Mouse (Mus musculus) kidney, postnatal 10 days (tissue): ENCODE data around the gene Lyz2.
"Not testable (repeated sequence)": the region's sequence is repeated elsewhere in the genome, so short reads cannot be mapped to it uniquely, and the experiment has no call there.

ENCODE experiments used
- DNase-seq: peaks from one replicate; pipeline ENCODE4 v3.0.0; 2021; ENCODE audit warnings: mixed read lengths

Lyz2 gene

DNA sequence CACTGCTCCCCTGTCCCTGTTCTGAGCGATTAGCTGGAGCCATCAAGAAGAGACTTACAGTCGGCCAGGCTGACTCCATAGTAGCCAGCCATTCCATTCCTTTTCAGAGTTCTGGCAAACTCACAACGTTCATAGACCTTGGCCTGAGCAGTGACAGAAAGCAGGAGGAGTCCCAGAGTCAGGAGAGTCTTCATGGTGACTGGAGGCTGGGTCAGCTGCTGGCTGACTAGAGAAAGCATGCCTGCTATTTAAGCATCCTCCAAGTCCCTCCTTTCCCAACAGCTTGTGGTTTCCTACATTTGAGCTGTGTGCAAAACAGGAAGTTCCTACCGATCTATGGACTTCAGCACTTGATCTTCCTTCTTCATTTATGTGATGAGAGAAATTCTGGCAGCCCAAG is at the start of gene Lyz2:
Gene Lyz2, minus strand, starts transcription at position 273 of the 400 bp plus-strand sequence.
- DNase-seq: peak; percentile 40

DNA sequence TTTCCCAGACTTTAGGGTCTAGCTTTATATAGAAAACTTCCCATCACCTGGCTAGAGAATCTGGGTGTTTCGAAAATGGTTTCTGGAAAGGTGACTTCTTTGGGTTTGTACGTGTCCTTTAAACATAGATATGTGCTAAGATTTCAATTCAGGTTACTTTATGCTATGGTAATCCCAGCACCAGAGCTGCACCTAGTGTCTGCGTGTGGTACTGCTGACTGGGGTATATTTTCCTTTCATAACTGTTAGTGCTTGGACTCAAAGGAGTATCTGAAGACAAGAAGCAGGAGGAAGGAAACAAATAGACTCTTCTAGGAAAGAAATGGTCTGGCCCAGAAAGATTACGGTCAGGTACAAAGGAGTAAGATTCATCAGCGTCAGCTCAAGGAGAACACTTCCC is 48.4 kb upstream of the Lyz2 start:
- peak; percentile 48 for DNase-seq

DNA sequence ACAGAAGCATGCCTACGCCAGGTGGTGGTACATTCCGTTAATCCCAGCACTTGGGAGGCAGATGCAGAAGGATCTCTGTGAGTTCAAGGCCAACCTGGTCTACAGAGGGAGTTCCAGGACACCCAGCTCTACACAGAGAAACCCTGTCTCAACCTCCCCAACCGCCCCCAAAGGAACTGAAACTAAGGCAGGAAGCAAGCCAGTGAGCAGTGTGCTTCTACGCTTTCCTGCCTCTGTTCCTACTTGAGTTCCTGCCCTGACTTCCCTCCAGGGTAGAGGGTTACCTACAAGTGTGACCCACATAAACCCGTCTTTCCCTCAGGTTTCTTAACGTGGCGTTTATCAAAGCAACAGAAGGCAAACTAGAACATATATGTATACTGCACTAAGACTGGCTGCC is 41.7 kb upstream of the Lyz2 start:
- no peak for DNase-seq

DNA sequence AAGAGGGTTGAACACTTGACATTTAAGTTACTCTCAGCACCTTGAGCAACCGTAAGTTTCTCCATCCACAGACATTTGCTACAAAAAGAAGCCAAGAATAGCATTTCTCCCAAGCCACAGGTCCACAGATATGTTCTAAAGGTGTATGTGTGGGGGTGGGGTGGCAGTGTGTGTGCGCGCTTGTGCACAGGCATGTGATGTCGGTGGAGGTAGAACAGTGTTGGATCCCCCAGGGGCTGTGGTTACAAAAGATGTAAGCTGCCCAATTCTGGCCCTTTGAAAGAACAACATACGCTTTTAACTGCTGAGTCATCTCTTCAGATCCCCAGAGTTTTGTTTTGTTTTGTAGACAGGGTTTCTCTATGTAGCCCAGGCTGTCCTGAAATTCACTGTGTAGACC is 40.5 kb upstream of the Lyz2 start:
- no peak for DNase-seq

DNA sequence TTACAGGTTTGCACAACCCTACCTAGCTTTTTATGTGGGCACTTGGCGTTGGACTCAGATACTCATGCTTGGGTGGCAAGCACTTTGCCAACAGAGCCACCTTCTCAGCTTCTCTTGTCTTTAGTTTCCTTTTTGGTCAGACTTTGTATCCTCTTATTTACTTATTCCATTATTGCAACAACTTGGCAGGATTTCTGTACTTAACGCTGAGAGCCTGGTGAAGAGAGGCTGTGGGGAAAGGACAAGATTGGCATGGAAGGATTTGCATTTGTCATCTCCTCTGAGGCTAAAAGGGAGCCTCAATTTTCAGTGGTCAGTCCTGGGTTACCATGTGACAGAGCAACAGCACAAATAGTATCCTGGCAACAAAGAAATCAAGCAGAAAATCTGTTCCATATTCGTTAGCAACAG is 38.5 kb upstream of the Lyz2 start:
- DNase-seq: no peak

DNA sequence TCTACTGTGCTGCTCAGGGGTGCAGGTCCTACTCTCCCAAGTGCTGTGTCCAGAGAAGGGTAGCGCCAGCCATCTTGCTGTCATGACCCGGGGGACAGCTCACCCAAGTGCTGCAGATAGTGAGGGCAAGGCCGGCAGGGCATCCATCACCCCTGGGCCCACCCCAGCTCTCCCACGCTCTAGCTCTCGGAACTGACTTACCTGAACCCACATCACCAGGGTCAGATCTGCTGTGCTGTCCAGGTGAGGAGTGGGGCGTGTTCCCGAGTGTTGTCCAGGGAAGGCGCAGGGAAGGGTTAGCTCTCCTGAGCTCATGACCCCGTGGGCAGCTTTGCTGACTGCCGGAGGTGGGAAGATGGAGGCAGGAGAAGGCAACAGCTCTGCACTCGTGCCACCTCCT is 34.3 kb upstream of the Lyz2 start:
- DNase-seq: no peak

DNA sequence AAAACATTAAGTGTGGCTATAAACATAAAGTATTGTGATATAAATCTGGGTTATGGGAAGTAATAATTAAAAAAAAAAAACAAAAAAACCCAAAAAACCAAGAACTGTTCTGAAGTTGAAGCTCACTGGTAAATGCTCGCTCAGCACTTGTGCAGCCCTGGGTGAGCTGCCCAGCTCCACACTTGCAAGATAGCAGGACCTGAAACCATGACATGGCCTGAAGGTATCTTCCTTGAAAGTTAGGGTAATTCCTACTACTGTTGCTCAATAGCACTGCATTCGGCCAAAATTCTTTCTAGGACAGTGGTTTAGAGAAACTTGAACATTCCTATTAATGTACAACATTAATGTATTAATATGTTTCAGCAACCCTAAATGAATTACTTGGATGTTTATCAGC is 31.0 kb upstream of the Lyz2 start:
- no peak for DNase-seq

DNA sequence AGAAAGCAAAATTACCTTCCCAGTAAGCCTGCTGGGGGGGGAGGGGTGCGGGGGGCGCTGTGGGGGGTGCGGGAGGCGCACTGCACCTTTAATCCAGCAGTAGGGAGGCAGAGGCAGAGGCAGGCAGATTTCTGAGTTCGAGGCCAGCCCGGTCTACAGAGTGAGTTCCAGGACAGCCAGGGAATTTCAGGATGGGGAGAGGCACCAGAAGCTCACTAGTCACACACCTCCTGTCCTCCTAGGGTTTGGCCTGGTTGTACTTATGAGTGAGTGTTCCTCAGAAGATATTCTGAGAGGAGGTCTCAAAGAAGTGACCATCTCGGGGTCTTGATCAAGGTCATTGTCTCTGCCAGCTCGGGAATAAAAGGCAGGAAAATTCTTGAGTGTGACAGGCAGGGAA is 30.0 kb upstream of the Lyz2 start:
- DNase-seq: no peak

DNA sequence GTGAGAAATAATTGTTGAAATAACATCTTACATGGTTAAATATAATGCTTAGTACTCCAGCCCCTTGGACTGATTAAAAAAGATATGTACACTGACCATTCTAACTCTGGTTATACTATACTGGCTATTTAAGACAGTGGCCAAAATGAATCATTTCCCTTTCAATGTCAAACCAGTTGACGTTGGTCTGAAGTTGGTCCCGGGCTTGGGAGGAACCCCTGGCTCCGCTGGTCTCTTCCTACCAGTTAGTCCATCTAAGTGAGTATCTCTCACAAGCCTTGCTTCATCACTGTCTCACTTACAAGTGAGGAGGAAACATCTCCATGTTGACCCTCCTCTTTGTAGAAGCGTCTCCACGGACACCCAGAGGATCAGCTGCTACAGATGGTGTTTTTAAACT is 22.2 kb upstream of the Lyz2 start:
- no peak for DNase-seq

DNA sequence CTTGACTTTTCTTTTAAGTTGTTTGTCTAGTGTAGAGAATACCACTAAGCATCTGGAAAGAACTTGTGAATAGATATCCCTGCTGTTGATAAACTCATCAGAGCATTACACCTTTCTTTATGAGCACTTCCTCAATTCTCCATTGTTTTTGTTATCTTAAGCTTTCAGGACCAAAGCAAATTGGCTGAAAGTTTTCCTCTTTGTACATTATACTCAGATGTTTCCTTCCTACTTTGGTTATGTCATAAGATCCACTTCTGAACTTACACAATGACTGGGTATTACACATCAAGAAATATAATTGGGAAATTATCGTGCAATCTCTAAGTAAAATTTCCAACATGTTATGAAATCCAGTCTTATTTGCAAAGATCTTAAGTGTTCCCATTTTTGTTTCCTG is 19.6 kb upstream of the Lyz2 start:
- no peak for DNase-seq

DNA sequence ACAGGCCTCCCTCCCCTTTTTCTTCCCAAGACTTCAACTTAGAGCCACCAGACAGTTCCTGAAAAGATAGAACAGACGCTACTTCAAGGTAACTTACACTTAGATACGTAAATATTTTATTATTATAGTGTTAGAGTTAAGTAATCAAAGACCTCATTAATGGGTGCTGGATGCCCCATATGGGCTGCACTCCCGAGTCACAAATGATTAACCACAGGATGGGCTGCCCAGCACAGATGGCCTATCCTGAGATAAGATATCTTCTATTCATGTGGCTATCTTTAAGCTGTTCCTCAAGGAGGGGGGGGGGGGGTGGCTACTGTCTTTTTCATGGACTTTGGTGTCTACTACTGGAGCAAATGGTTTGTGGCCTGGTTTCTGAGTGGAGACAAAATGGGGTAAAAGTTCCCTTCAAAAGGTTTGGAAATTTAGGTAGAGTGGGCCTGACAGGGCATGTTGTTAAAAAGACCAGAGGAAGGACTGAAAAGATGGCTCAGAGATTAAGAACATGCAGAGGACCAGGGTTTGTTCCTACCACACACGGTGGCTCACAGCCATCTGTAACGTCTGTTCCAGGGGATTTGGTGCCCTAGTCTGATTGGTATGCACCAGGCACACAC is 17.9 kb upstream of the Lyz2 start:
- DNase-seq: no peak

DNA sequence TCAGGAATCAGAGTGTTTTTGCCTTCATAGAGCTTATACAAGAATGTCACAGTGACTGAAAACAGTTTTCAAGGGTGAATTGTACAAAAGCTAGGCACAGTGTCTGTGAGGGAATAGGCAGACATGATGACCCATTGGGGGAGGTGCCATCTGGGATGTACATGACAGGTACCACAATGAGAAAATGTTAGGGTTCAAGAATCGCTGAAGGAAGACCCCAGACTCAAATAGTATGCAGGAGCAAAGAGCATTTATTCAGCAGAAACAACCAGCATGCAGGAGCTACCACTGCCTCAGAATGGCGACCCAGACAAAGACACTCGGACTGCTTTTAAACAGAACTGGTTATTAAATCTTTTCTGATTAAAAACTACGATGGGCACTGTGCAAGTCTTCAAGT is 17.0 kb upstream of the Lyz2 start:
- no peak for DNase-seq

DNA sequence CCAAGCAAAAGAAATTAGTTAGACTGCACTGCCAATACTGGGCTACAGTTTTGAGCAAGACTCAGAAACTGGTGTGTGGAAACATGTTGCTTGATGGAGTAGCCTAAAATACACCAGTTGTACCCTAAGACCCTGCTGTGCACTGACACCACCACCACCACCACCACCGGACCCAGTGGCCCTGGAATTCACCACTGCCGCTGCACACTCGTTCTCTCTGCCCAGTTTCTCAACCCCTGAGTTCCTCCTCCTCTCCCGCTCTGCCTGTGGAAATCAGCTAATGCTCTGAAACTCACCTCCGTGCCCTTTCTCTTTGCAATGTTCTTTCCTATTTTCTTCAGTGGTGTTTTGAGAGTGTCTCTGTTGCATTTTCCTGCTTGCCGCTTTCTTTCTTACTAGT is 16.2 kb upstream of the Lyz2 start:
- no peak for DNase-seq

DNA sequence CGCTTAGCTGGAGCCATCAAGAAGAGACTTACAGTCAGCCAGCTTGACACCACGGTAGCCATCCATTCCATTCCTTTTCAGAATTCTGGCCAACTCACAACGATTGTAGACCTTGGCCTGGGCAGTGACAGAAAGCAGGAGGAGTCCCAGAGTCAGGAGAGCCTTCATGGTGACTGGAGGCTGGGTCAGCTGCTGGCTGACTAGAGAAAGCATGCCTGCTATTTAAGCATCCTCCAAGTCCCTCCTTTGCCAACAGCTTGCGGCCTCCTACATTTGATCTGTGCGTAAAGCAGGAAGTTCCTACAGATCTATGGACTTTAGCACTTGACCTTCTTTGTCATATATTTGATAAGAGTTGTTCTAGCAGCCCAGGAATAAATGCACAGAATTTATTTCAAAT is 10.6 kb upstream of the Lyz2 start, which contains the start of gene Lyz1:
Gene Lyz1, minus strand, starts transcription at position 198 of the 400 bp plus-strand sequence.
- peak; percentile 41 for DNase-seq

DNA sequence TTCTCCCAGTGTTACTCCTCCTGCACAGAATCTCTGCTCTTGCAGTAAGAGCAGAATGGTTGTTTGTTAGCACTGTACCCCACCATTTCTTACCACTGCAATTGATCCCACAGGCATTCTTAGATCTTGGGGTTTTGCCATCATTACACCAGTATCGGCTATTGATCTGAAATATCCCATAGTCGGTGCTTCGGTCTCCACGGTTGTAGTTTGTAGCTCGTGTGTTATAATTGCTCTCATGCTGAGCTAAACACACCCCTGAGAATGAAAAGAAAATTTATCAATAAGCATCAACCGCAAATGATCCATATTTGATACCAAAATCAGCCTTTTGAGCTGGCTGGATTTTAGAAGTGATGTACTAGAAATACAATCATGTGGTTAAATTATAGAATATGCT is 8.8 kb upstream of the Lyz2 start:
- DNase-seq: not testable (repeated sequence)

DNA sequence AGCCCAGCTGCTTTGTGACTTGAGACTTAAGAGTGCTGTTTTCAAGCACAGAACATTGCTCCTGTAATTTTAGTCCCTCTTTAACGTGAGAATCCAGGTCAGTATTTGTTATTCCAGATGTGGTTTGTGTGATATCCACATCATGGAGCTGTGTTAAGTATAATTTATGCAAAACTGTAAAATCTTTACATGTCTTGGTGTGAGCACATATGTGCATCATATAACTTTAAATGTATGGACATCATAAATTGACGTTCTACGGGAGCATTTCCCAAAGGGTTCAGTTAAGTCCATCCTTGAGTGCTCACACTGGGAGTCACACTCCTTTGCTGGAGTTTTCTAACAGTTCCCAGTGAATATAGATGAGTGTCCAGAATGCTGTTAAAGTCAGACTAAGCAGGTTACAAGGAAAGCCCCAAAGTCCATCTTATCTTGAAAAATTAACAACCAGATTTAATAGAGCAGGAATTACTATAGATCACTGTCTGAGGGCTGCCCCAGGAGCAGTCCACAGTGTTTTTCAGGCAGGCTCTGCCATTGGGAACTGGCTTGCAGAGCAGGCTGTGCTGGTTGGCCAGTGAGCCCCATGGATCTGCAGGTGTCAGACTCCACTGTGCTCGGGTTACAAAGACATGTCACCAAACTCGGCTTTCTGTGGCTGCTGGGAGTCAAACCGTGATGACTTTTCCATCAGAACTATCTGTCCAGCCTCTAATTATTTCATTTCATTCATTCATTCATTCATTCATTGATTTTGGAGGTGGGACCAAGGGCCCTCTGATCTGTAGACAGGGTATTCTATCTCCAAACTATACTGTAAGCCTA is 8.1 kb upstream of the Lyz2 start:
- no peak for DNase-seq

DNA sequence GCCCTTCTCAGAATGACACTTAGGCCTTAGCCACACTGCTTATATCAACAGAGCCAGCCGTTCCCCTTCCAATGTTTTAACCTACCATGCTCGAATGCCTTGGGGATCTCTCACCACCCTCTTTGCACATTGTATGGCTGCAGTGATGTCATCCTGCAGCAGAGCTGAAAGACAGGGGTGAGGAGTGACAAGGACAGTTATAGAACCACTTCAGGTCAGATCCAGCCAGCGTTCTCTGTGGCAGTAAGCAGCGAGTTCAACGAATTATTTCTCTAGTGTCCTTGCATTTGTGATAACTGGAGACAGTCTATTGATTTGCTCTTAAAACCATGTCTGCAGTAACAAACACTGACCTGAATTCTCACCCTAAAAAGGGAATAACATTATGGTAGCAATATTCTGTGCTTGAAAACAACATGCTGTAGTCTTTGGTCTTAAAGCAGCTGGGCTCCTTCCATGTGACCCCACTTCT is 6.9 kb upstream of the Lyz2 start:
- not testable (repeated sequence) for DNase-seq

DNA sequence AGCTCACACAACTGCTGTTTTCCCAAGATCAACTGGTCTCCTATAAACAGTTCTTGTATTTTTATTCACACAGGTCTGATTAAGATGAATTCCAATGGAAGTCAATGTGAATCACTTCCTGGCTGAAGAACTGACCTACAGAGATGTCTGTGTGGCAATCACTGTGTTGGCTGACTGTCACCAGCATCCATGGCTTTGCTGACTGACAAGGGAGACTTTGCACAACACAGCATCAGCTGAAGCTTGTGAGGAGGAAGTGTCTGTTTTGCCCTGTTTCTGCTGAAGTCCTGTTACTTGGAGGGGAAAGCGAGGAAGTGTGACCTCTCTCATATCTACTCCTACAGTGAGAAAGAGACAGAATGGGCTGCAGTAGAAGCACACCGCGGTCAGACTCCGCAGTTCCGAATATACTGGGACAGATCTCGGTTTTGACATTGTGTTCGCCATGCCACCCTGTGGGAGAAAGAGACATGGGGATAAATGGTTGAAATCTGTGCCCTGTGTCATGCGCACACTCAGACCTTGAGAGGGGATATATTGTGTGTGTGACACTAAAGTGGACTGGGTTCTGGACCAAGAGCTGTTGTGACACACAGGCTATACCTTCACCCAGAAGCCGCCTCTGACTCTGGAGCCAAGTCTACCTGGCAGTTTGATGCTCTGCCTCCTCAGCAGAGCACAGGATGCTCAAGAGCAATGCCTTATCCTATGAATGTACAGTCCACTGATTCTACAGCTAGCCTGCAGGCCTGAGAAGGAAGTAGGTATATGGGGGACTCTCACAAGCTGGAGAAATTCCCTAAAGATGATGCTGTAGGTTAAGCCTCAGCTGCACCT is 6.3 kb upstream of the Lyz2 start:
- no peak for DNase-seq

DNA sequence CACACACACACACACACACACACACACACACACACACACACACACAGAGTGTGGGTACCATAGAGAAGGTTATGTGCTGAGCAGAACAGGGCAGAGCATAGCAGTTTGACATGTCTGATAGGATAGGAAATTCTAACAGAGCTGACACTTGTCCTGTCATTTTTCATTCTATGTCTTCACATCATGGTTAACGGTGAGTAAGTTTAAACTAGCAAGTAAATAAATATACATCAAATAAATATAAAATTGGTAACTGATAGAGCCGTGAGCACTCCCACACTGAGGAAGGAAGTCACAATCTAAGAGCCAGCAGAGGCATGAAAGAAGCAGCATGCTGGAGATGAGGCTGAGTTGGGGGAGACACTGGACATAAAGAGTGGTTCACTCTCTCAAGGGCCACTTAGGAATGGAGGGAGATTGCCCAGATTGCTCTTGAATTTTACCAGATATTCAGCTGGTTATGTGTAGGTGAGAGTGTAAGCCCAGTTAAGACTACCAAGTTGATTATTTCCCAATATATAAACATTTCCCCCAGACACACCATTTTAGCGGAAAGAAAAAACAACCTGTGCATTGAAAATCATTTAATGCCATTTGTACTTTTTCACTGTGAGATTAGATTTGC is 5.2 kb upstream of the Lyz2 start:
- DNase-seq: no peak

DNA sequence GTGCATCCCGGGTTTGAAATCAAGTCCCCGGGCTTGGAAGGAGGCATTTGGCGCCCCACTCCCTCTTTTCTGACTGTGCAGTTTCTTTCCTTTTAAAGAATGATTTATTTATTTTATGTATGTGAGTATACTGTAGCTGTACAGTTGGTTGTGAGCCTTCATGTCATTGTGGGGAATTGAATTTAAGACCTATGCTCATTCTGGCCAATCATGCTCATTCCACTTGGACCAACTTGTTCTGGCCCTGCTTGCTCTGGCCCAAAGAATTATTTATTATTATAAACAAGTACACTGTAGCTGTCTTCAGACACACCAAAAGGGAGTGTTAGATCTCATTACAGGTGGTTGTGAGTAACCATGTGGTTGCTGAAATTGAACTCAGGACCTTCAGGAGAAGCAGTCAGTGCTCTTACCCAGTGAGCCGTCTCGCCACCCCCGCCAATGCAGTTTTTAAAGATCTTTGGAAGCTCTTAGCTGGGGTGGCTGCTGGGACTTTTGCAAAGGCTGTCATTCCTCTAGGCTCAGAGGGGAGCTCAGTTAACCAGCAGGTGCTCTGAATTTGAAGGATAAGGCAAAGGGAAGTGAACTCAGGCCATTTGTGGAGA is 4.3 kb upstream of the Lyz2 start:
- no peak for DNase-seq

DNA sequence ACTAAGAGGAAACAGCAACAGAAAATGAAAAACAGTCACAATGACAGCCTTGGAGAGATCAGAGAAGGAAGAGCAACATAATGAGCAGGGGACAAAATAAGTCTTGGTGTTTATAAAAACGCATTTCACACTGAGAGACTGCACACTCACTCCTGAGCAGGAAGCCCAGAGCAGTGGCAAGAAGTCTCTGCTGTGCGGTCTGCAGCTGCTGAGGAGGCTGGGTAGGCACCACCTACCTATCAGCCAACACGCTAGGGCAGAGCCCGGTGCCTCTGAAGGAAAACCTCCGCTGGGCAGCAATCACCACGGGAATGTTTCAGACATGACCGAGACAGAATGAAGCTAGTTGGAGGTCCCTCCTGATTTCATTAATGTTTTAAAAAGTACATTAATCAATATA is 3.5 kb upstream of the Lyz2 start:
- not testable (repeated sequence) for DNase-seq
